Mouse (Mus musculus) CH12.LX (cell line): ENCODE data around the gene Gm5460. TPM values are rescaled to one million over a fixed set of nuclear protein-coding genes. Genes with fewer than 3 reads are reported as not detected.

Experiments
- DNase-seq: peaks from one replicate; pipeline ENCODE4 v3.0.0-alpha.2; 2013; ENCODE audit errors: extremely low read depth
- H3K27ac ChIP-seq: 2 replicates; pipeline ENCODE4 v1.5.1; 2012; ENCODE audit warnings: low read depth, mild to moderate bottlenecking, control low read depth, moderate library complexity; ENCODE audit not compliant: insufficient read depth
- H3K27me3 ChIP-seq: replicated peaks from 2 replicates; pipeline ENCODE3; 2012; ENCODE audit warnings: inconsistent platforms
- H3K36me3 ChIP-seq, 2 experiments: replicated peaks in 1 of 2; 2 replicates each; pipeline versions ENCODE3 to v1.6.1; 2012; ENCODE audit warnings: inconsistent platforms in 1 of 2, low read length in 1 of 2, mild to moderate bottlenecking in 1 of 2, mixed read lengths in 1 of 2, moderate library complexity in 1 of 2; ENCODE audit not compliant: control insufficient read depth in 1 of 2, insufficient read depth in 1 of 2
- H3K4me1 ChIP-seq, 2 experiments: 2 replicates each; pipeline ENCODE4 v1.6.1; 2012; ENCODE audit warnings: inconsistent platforms in 1 of 2, moderate library complexity in 1 of 2; ENCODE audit not compliant: insufficient read depth in 2 of 2, control insufficient read depth in 1 of 2
- H3K4me2 ChIP-seq: 2 replicates; pipeline ENCODE4 v1.6.1; 2012; ENCODE audit warnings: low read depth, mild to moderate bottlenecking, control low read depth; ENCODE audit not compliant: poor library complexity, insufficient read depth, severe bottlenecking
- H3K4me3 ChIP-seq, 3 experiments: fragments of 150-350 bp in 1 of 3; sonication (generic) in 1 of 3; replicated peaks in 1 of 3; 2 replicates each; pipeline versions ENCODE3 to v1.5.1; 2011 to 2012; ENCODE audit warnings: low read depth in 2 of 3, low read length in 2 of 3, mild to moderate bottlenecking in 2 of 3, moderate library complexity in 2 of 3, control low read depth in 1 of 3, improper control_type of control experiment in 1 of 3, inconsistent platforms in 1 of 3, mixed read lengths in 1 of 3; ENCODE audit not compliant: poor library complexity in 1 of 3
- H3K79me2 ChIP-seq: replicated peaks from 2 replicates; pipeline ENCODE4 v1.6.1; 2012; ENCODE audit warnings: mild to moderate bottlenecking, moderate library complexity; ENCODE audit not compliant: control insufficient read depth, poor library complexity, insufficient read depth, severe bottlenecking; ENCODE audit errors: extremely low read depth
- H3K9ac ChIP-seq: 2 replicates; pipeline ENCODE4 v1.6.1; 2012; ENCODE audit warnings: low read depth, mild to moderate bottlenecking, control low read depth, moderate library complexity; ENCODE audit not compliant: insufficient read depth
- H3K9me3 ChIP-seq: replicated peaks from 2 replicates; pipeline ENCODE3; 2012; ENCODE audit warnings: low read length, inconsistent platforms, mixed read lengths
- BHLHE40 ChIP-seq: IDR thresholded peaks from 2 replicates; pipeline ENCODE4 v1.6.1; 2011; ENCODE audit warnings: mild to moderate bottlenecking, low read depth, low read length, improper control_type of control experiment
- CHD1 ChIP-seq: IDR thresholded peaks from 2 replicates; pipeline ENCODE4 v1.6.1; 2012; ENCODE audit warnings: low read depth, low read length, improper control_type of control experiment, inconsistent platforms
- CHD2 ChIP-seq: IDR thresholded peaks from 2 replicates; pipeline ENCODE4 v1.6.1; 2011; ENCODE audit warnings: low read length, improper control_type of control experiment
- ELF1 ChIP-seq: IDR thresholded peaks from 2 replicates; pipeline ENCODE4 v1.6.1; 2014; ENCODE audit warnings: low read depth, mild to moderate bottlenecking, inconsistent platforms, low read length, improper control_type of control experiment
- EP300 ChIP-seq: IDR thresholded peaks from 2 replicates; pipeline ENCODE4 v1.6.1; 2011; ENCODE audit warnings: low read length, improper control_type of control experiment
- HCFC1 ChIP-seq: IDR thresholded peaks from 2 replicates; pipeline ENCODE4 v1.6.1; 2012; ENCODE audit warnings: low read depth, mild to moderate bottlenecking, inconsistent platforms, low read length, improper control_type of control experiment
- IRF4 ChIP-seq: IDR thresholded peaks from 2 replicates; pipeline ENCODE4 v1.6.1; 2014; ENCODE audit warnings: low read depth, mild to moderate bottlenecking, inconsistent platforms, low read length, improper control_type of control experiment
- MAFK ChIP-seq: IDR thresholded peaks from 2 replicates; pipeline ENCODE4 v1.6.1; 2011; ENCODE audit warnings: low read length, improper control_type of control experiment; ENCODE audit not compliant: insufficient replicate concordance
- MEF2A ChIP-seq: IDR thresholded peaks from 2 replicates; pipeline ENCODE4 v1.6.1; 2014; ENCODE audit warnings: low read depth, mild to moderate bottlenecking, inconsistent platforms, low read length, improper control_type of control experiment, borderline replicate concordance
- NRF1 ChIP-seq: IDR thresholded peaks from 2 replicates; pipeline ENCODE4 v1.6.1; 2014; ENCODE audit warnings: low read depth, mild to moderate bottlenecking, inconsistent platforms, low read length, improper control_type of control experiment, moderate library complexity
- PAX5 ChIP-seq: IDR thresholded peaks from 2 replicates; pipeline ENCODE4 v1.6.1; 2012; ENCODE audit warnings: low read length, inconsistent platforms, mixed read lengths
- POLR2A ChIP-seq: IDR thresholded peaks from 2 replicates; pipeline ENCODE4 v1.6.1; 2011; ENCODE audit warnings: low read depth, mild to moderate bottlenecking, improper control_type of control experiment, low read length
- POLR2AphosphoS2 ChIP-seq: IDR thresholded peaks from 2 replicates; pipeline ENCODE4 v1.6.1; 2011; ENCODE audit warnings: low read depth, low read length, improper control_type of control experiment
- SMC3 ChIP-seq: IDR thresholded peaks from 2 replicates; pipeline ENCODE4 v1.6.1; 2011; ENCODE audit warnings: low read depth, low read length, improper control_type of control experiment
- TBP ChIP-seq: conservative IDR thresholded peaks from 2 replicates; pipeline ENCODE4 v1.6.1; 2011; ENCODE audit warnings: low read depth, low read length, improper control_type of control experiment
- UBTF ChIP-seq: IDR thresholded peaks from 2 replicates; pipeline ENCODE4 v1.6.1; 2012; ENCODE audit warnings: low read depth, mild to moderate bottlenecking, inconsistent platforms, low read length, improper control_type of control experiment, moderate library complexity
- USF2 ChIP-seq: conservative IDR thresholded peaks from 2 replicates; pipeline ENCODE4 v1.6.1; 2011; ENCODE audit warnings: low read depth, low read length, improper control_type of control experiment
- ZC3H11A ChIP-seq: IDR thresholded peaks from 2 replicates; pipeline ENCODE4 v1.6.1; 2012; ENCODE audit warnings: low read depth, mild to moderate bottlenecking, inconsistent platforms, low read length, improper control_type of control experiment
- ZNF384 ChIP-seq: IDR thresholded peaks from 2 replicates; pipeline ENCODE4 v1.6.1; 2012; ENCODE audit warnings: low read depth, low read length, improper control_type of control experiment, inconsistent platforms
- dilution Hi-C: fragments of 300-500 bp; cut with MboI; formaldehyde crosslinking; loops from 2 replicates; pipeline ENCODE4 v1.14.3; 2020; ENCODE audit warnings: low sequenced_read_pairs; ENCODE audit not compliant: extremely low pct_unique_long_range_greater_than_20kb, extremely low pct_ligation_motif_present
- in situ Hi-C: fragments of 300-500 bp; cut with MboI; formaldehyde crosslinking; loops from 3 replicates; pipeline ENCODE4 v1.14.3; 2019; ENCODE audit warnings: low sequenced_read_pairs, low pct_ligation_motif_present, low pct_unique_long_range_greater_than_20kb, mixed read lengths
- polyA plus RNA-seq: library from polyadenylated mRNA; unstranded; fragments of >175 nt; gene quantifications from 2 replicates; pipeline ENCODE4 v1.2.1, GENCODE M21; 2012; ENCODE audit warnings: low read depth; ENCODE audit not compliant: insufficient read length
- total RNA-seq, 2 experiments: library from RNA; depleted of rRNA; stranded (reverse); fragments of 300-350 nt in 1 of 2; fragments of >200 nt in 1 of 2; gene quantifications; 2 replicates each; pipeline ENCODE4 v1.2.3; 2012 to 2014

Gene Gm5460
- total and polyA plus RNA-seq, 3 experiments, result not detected

DNA sequence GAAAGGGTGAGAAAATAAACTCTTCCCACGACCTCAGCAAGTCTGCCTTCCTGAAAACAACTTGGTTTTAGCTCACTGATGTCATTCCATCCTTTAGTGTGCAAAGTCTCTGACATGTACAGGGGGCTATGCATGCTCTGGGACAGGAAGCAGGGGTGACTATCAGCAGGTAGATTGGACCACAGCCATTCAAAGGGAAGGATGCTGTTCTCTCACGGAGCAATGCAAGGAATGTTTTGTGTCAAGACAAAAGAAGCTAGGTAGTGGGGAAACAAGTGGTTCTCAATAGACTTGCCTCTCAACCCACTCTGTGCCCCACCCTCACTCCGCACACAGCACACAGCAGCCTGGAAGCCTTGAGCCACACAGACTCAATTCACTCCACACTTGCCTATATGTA is 27.4 kb upstream of the Gm5460 start:
- H3K9me3 ChIP-seq, result no peaks in the 10 kb centered on the region
- dilution Hi-C loops (no loop called here), in situ Hi-C loops (no loop called here)
- no peak overlapping the region for H3K27ac ChIP-seq
- no peak overlapping the region for H3K4me3 ChIP-seq
- DNase-seq, result no peak
- H3K9ac ChIP-seq, result no peak overlapping the region
- H3K36me3 ChIP-seq, result no peaks in the 10 kb centered on the region
- no peak overlapping the region for H3K4me2 ChIP-seq
- TF ChIP-seq POLR2A, result no peak
- no peak for TF ChIP-seq BHLHE40
- TF ChIP-seq POLR2AphosphoS2, result no peak
- no peak for TF ChIP-seq ZC3H11A
- no peak for TF ChIP-seq EP300
- TF ChIP-seq PAX5, result no peak
- TF ChIP-seq CHD1, result no peak
- TF ChIP-seq HCFC1, result no peak
- no peak for TF ChIP-seq CHD2
- TF ChIP-seq USF2, result no peak
- no peak for TF ChIP-seq MAFK
- TF ChIP-seq NRF1, result no peak
- no peak for TF ChIP-seq ELF1
- TF ChIP-seq SMC3, result no peak
- TF ChIP-seq ZNF384, result no peak
- TF ChIP-seq MEF2A, result no peak
- TF ChIP-seq IRF4, result no peak
- TF ChIP-seq UBTF, result no peak
- peaks cover 23% of the 10 kb centered on the region for H3K27me3 ChIP-seq
- no peaks in the 10 kb centered on the region for H3K79me2 ChIP-seq
- peaks cover 0 to 4% of the 10 kb centered on the region in 2 experiments; a peak in 1 of 4 replicates for H3K4me1 ChIP-seq

DNA sequence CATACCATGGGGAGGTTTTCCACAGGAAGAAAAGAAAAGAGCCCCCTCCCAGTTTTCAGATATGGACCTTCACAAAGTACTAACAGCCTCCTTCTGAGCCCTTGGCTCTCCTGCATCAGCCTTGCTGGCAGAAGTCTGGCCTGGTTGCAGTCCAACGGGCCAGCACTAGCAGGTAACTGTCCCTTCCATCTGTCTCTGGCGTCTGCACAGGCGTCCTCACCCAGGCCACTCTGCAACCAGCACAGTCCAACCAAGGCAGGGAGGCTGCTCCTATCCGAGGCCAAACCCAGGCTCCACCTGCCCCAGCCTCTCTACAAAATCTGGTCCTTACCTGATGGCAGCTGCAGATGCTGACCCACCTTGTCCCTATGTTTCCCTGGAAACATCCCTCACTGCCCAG is 24.6 kb upstream of the Gm5460 start:
- in situ Hi-C loops, result no loop called here
- Histone ChIP-seq H3K9me3 (no peaks in the 10 kb centered on the region), H3K27me3 (peaks cover 23% of the 10 kb centered on the region)
- TF ChIP-seq TBP, result no peak
- TF ChIP-seq, all 38 proteins: peak for 0
- Histone ChIP-seq H3K27ac (no peak overlapping the region), H3K4me1 (peaks cover 0 to 4% of the 10 kb centered on the region in 2 experiments; a peak in 1 of 4 replicates), H3K4me3 (no peak overlapping the region), H3K36me3 (no peaks in the 10 kb centered on the region), H3K79me2 (no peaks in the 10 kb centered on the region), H3K9ac (no peak overlapping the region), H3K4me2 (no peak overlapping the region)
- no peak for DNase-seq
- dilution Hi-C loops, result no loop called here
